Mouse (Mus musculus): Measurements from ENCODE around the gene Igf2bp1.

- TF ChIP-seq CTCF (IDR thresholded peaks at IDR 0.05; ENCODE audit: low read depth, low read length) (no peak), TAL1 (conservative IDR thresholded peaks at IDR 0.05; ENCODE audit: low read depth, low read length) (no peak), GATA2 (IDR thresholded peaks at IDR 0.05; ENCODE audit: borderline replicate concordance, low read depth, low read length) (no peak)
These were observed 81.5 kb downstream of the Igf2bp1 start for GRCm38 (mm10) chr11:95924215-95924614.
